Mouse (Mus musculus) lung, embryonic 14.5 days (tissue): Measurements from ENCODE around the gene Ptprk. TPM values are rescaled to one million over a fixed set of nuclear protein-coding genes. Genes with fewer than 3 reads are reported as not detected.

Experiments used
- ATAC-seq: fragments of 200-750 bp; cut with Nextera tagmentation; 2 replicates; pipeline ENCODE4 v1.8.0; 2017; ENCODE audit warnings: mild to moderate bottlenecking, moderate TSS enrichment, moderate library complexity; ENCODE audit not compliant: insufficient read depth
- DNase-seq: peaks from one replicate; pipeline ENCODE4 v3.0.0-alpha.2; 2015
- H3K27ac ChIP-seq: fragments of 300-500 bp; sonication (generic); 2 replicates; pipeline ENCODE4 v1.5.1; 2014; ENCODE audit warnings: low read depth, mild to moderate bottlenecking, moderate library complexity
- H3K27me3 ChIP-seq: fragments of 300-500 bp; sonication (generic); 2 replicates; pipeline ENCODE4 v1.6.1; 2014; ENCODE audit warnings: low read length, control low read depth; ENCODE audit not compliant: insufficient read depth
- H3K36me3 ChIP-seq: fragments of 300-500 bp; sonication (generic); 2 replicates; pipeline ENCODE4 v1.6.1; 2014; ENCODE audit warnings: control low read depth; ENCODE audit not compliant: insufficient read depth
- H3K4me1 ChIP-seq: fragments of 300-500 bp; sonication (generic); 2 replicates; pipeline ENCODE4 v1.6.1; 2014; ENCODE audit warnings: antibody characterized with exemption, control low read depth; ENCODE audit not compliant: insufficient read depth
- H3K4me2 ChIP-seq: fragments of 300-500 bp; sonication (generic); 2 replicates; pipeline ENCODE4 v1.6.1; 2014; ENCODE audit warnings: mild to moderate bottlenecking
- H3K4me3 ChIP-seq: fragments of 300-500 bp; sonication (generic); 2 replicates; pipeline ENCODE4 v1.5.1; 2014; ENCODE audit warnings: low read depth, low read length
- H3K9ac ChIP-seq: fragments of 300-500 bp; sonication (generic); 2 replicates; pipeline ENCODE4 v1.6.1; 2014
- H3K9me3 ChIP-seq: fragments of 300-500 bp; sonication (generic); 2 replicates; pipeline ENCODE4 v1.6.1; 2016; ENCODE audit warnings: low read depth, low read length, control low read depth
- CTCF ChIP-seq: IDR thresholded peaks from 2 replicates; pipeline ENCODE4 v1.5.1; 2016; ENCODE audit warnings: antibody characterized with exemption, low read depth
- WGBS: fragments of 180-500 bp; shearing (Covaris S2); extraction: QIAGEN DNeasy Blood & Tissue Kit; methylation state at CpG from one replicate; pipeline ENCODE4 v1.1.7; 2014; 5-methylcytosine and 5-hydroxymethylcytosine counted together
- polyA plus RNA-seq: library from polyadenylated mRNA; unstranded; fragments of >200 nt; fragmentation: Nextera tagmentation; extraction: Ambion mirVana; gene quantifications from 2 replicates; pipeline ENCODE4 v1.2.1, GENCODE M21; 2014

Ptprk gene
- polyA plus RNA-seq, 1 experiment from 2014 or later, result 50.9 TPM

- no peak for TF ChIP-seq CTCF
- peak; percentile 15; the same call in 1 of the 2 replicates for ATAC-seq
- Histone ChIP-seq H3K27me3 (no peaks in the 10 kb centered on the region), H3K9ac (peak overlapping the region; percentile 85), H3K27ac (peak overlapping the region; percentile 98), H3K9me3 (no peaks in the 10 kb centered on the region), H3K36me3 (no peaks in the 10 kb centered on the region), H3K4me3 (peak overlapping the region; percentile 75), H3K4me1 (no peaks in the 10 kb centered on the region), H3K4me2 (peak overlapping the region; percentile 68)
- DNase-seq, result peak; percentile 68
- under 1% methylated on average over 22 of the region's 22 CpGs for WGBS
Observed at GRCm38 (mm10) chr10:28075491-28076035, 943 bp downstream of the Ptprk start.

- DNase-seq (peak; percentile 75), ATAC-seq (0 out of 2 replicates have a peak, but pooled peaks have one; percentile 10)
- Histone ChIP-seq H3K27me3 (no peaks in the 10 kb centered on the region), H3K4me2 (peak overlapping the region; percentile 68), H3K27ac (peak overlapping the region; percentile 98), H3K9me3 (no peaks in the 10 kb centered on the region), H3K4me3 (peak overlapping the region; percentile 75), H3K36me3 (no peaks in the 10 kb centered on the region), H3K9ac (peak overlapping the region; percentile 85), H3K4me1 (no peaks in the 10 kb centered on the region)
- 1% methylated on average over 30 of the region's 30 CpGs for WGBS
- peak; percentile 22; the same call in 1 of the 2 replicates for TF ChIP-seq CTCF
Observed at GRCm38 (mm10) chr10:28076036-28076855, 1.6 kb downstream of the Ptprk start.

GRCm38 (mm10) chr10:28078270-28078669, 3.6 kb downstream of the Ptprk start:
- Histone ChIP-seq H3K4me2 (no peak overlapping the region), H3K9ac (no peak overlapping the region), H3K4me3 (no peak overlapping the region), H3K27ac (no peak overlapping the region), H3K4me1 (no peaks in the 10 kb centered on the region), H3K27me3 (no peaks in the 10 kb centered on the region), H3K9me3 (no peaks in the 10 kb centered on the region), H3K36me3 (no peaks in the 10 kb centered on the region)
- DNase-seq, result peak; percentile 31
- ATAC-seq, result no peak
- 81% methylated on average over 1 of the region's 1 CpGs for WGBS
- peak; percentile 20 for TF ChIP-seq CTCF

GRCm38 (mm10) chr10:28081221-28081620, 6.6 kb downstream of the Ptprk start:
- no peak for TF ChIP-seq CTCF
- Histone ChIP-seq H3K9ac (no peak overlapping the region), H3K36me3 (no peaks in the 10 kb centered on the region), H3K9me3 (no peaks in the 10 kb centered on the region), H3K4me1 (no peaks in the 10 kb centered on the region), H3K27me3 (no peaks in the 10 kb centered on the region), H3K4me3 (no peak overlapping the region), H3K27ac (no peak overlapping the region), H3K4me2 (no peak overlapping the region)
- no peak for ATAC-seq
- WGBS, result 89% methylated on average over 2 of the region's 2 CpGs
- DNase-seq, result no peak

- Histone ChIP-seq H3K4me1 (no peaks in the 10 kb centered on the region), H3K27me3 (no peaks in the 10 kb centered on the region), H3K36me3 (no peaks in the 10 kb centered on the region), H3K4me3 (no peak overlapping the region), H3K9me3 (no peaks in the 10 kb centered on the region), H3K4me2 (no peak overlapping the region), H3K9ac (no peak overlapping the region), H3K27ac (no peak overlapping the region)
- ATAC-seq (no peak), DNase-seq (peak; percentile 7)
- 66% methylated on average over 2 of the region's 2 CpGs for WGBS
- no peak for TF ChIP-seq CTCF
Observed at GRCm38 (mm10) chr10:28083183-28083582, 8.6 kb downstream of the Ptprk start.

- Histone ChIP-seq H3K9ac (no peak overlapping the region), H3K9me3 (no peaks in the 10 kb centered on the region), H3K4me2 (no peak overlapping the region), H3K27me3 (no peaks in the 10 kb centered on the region), H3K36me3 (no peaks in the 10 kb centered on the region), H3K4me1 (no peaks in the 10 kb centered on the region), H3K4me3 (no peak overlapping the region), H3K27ac (no peak overlapping the region)
- 59% methylated on average over 1 of the region's 1 CpGs for WGBS
- DNase-seq, result no peak
- no peak for ATAC-seq
- no peak for TF ChIP-seq CTCF
Observed at GRCm38 (mm10) chr10:28083625-28084024, 9.0 kb downstream of the Ptprk start.

- TF ChIP-seq CTCF, result no peak
- ATAC-seq, result no peak
- 53% methylated on average over 6 of the region's 6 CpGs for WGBS
- no peaks in the 10 kb centered on the region for H3K4me1 ChIP-seq
- H3K4me2 ChIP-seq, result no peak overlapping the region
- H3K9me3 ChIP-seq, result no peaks in the 10 kb centered on the region
- no peak overlapping the region for H3K9ac ChIP-seq
- no peak overlapping the region for H3K4me3 ChIP-seq
- no peaks in the 10 kb centered on the region for H3K36me3 ChIP-seq
- H3K27me3 ChIP-seq, result no peaks in the 10 kb centered on the region
- no peak for DNase-seq
- H3K27ac ChIP-seq, result no peak overlapping the region
Observed at GRCm38 (mm10) chr10:28087341-28087740, 12.7 kb downstream of the Ptprk start.
